Mouse (Mus musculus) natural killer cell, adult 2 months (primary cell): ENCODE results near the gene Cep131.

Experiments used
- DNase-seq, 2 experiments: peaks; one replicate each; pipeline ENCODE4 v3.0.0; 2022; ENCODE audit warnings: low spot score in 2 of 2

Gene Cep131

GRCm38 (mm10) chr11:120098588-120099511 is 12.2 kb upstream of the Cep131 start, which contains the start of the genes Tepsin and Ndufaf8:
Tepsin (minus strand) TSS chr11:120098731.
Ndufaf8 (plus strand) TSS chr11:120098928.
- peak; percentile 100 for DNase-seq

GRCm38 (mm10) chr11:120092817-120093591 is 6.4 kb upstream of the Cep131 start:
- no peak for DNase-seq

GRCm38 (mm10) chr11:120090661-120091060 is 4.0 kb upstream of the Cep131 start:
- no peak for DNase-seq

GRCm38 (mm10) chr11:120085891-120086627 is 568 bp downstream of the Cep131 start:
- DNase-seq: peak in 1 of 2 experiments; percentile 19

- DNase-seq: no peak
Measured at GRCm38 (mm10) chr11:120080282-120080681, 6.3 kb downstream of the Cep131 start.

GRCm38 (mm10) chr11:120076191-120076590 is 10.4 kb downstream of the Cep131 start:
- no peak for DNase-seq

- DNase-seq: no peak
Measured at GRCm38 (mm10) chr11:120072986-120073647, 13.5 kb downstream of the Cep131 start.

- no peak for DNase-seq
Measured at GRCm38 (mm10) chr11:120071731-120072320, 14.8 kb downstream of the Cep131 start.

- DNase-seq: no peak
Measured at GRCm38 (mm10) chr11:120071065-120071464, 15.6 kb downstream of the Cep131 start.

GRCm38 (mm10) chr11:120070286-120070930 is 16.2 kb downstream of the Cep131 start:
- DNase-seq: no peak

GRCm38 (mm10) chr11:120069261-120069660 is 17.4 kb downstream of the Cep131 start:
- DNase-seq: no peak

- DNase-seq: no peak
Measured at GRCm38 (mm10) chr11:120067834-120068233, 18.8 kb downstream of the Cep131 start.

GRCm38 (mm10) chr11:120065291-120065690 is 21.3 kb downstream of the Cep131 start:
- peak; percentile 22 to 46 for DNase-seq

- no peak for DNase-seq
Measured at GRCm38 (mm10) chr11:120064668-120065040, 22.0 kb downstream of the Cep131 start.

GRCm38 (mm10) chr11:120064006-120064667 is 22.5 kb downstream of the Cep131 start:
- DNase-seq: no peak

- no peak for DNase-seq
Measured at GRCm38 (mm10) chr11:120063326-120063725, 23.3 kb downstream of the Cep131 start.

GRCm38 (mm10) chr11:120060634-120061033 is 26.0 kb downstream of the Cep131 start:
- DNase-seq: no peak

GRCm38 (mm10) chr11:120055953-120056732 is 30.5 kb downstream of the Cep131 start:
- no peak for DNase-seq

- DNase-seq: no peak
Measured at GRCm38 (mm10) chr11:120053846-120054245, 32.8 kb downstream of the Cep131 start.
